Mouse (Mus musculus) cortical plate, adult 2 months (tissue): ENCODE results near the gene Camta1. TPM values are rescaled to one million over a fixed set of nuclear protein-coding genes. Genes with fewer than 3 reads are reported as not detected.

Experiments
- H3K27ac ChIP-seq: fragments of 200-500 bp; 2 replicates; pipeline ENCODE4 v1.5.1; 2012; ENCODE audit warnings: low read length, control low read depth, inconsistent platforms; ENCODE audit not compliant: insufficient read depth
- H3K4me1 ChIP-seq: fragments of 200-500 bp; 2 replicates; pipeline ENCODE4 v1.6.1; 2011; ENCODE audit warnings: low read length; ENCODE audit not compliant: control insufficient read depth, insufficient read depth
- H3K4me3 ChIP-seq: fragments of 200-500 bp; 2 replicates; pipeline ENCODE4 v1.5.1; 2011; ENCODE audit warnings: mild to moderate bottlenecking, low read length, control low read depth; ENCODE audit not compliant: insufficient read depth
- CTCF ChIP-seq: fragments of 200-500 bp; IDR thresholded peaks from 2 replicates; pipeline ENCODE4 v1.5.1; 2011; ENCODE audit warnings: mild to moderate bottlenecking, control low read depth, low read length; ENCODE audit not compliant: insufficient read depth; ENCODE audit errors: extremely low read depth
- POLR2A ChIP-seq: fragments of 200-500 bp; IDR thresholded peaks from 2 replicates; pipeline ENCODE4 v1.6.1; 2011; ENCODE audit warnings: mild to moderate bottlenecking, low read length, control low read depth; ENCODE audit not compliant: insufficient read depth; ENCODE audit errors: extremely low read depth
- polyA plus RNA-seq: library from polyadenylated mRNA; depleted of rRNA; stranded (reverse); fragments of >200 nt; gene quantifications from 2 replicates; pipeline ENCODE4 v1.2.3, GENCODE M21; 2012

Gene Camta1
- polyA plus RNA-seq, 1 experiment, result 111 TPM

DNA sequence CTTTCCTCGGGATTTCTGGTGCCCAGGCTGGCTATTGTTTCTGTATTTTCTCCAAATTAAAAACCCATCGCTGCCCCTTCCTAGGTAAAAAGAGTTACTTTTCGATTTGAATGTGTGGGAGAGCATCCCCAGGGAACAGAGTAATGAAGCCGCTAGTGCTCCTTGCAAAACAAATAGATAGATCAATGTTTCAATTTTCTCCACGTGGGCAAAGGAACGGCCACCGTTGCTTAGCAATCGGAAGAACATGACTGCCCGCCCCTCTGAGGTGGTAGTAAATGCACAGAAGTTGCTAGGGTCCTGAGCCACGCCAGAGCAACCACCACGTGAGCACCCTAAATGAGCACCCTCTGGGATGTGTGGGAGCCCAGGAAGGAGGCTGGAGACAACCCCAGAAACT, 648.2 kb downstream of the Camta1 start:
- Histone ChIP-seq H3K4me3 (no peak overlapping the region), H3K4me1 (no peaks in the 10 kb centered on the region), H3K27ac (no peak overlapping the region)
- TF ChIP-seq CTCF (no peak), POLR2A (no peak)

DNA sequence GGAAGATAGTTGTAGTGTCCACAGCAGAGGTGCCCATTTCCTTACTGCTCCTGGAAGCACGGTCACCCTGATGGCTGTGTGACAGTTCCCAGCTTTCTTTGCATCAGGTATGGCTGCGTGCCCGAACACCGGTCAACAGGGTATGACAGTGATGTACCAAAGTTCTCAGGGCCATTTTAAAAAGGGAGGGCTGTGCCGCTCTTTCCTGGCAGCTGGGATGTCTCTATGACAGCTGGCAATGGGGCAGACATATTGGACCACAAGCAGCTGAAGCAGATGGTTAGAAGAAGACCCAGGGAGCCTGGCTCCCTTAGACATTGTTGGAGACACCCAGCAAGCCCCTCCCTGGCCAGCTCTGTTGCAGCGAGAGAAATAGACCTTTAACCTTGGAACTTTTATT, 649.7 kb downstream of the Camta1 start:
- no peak for TF ChIP-seq CTCF
- no peak for TF ChIP-seq POLR2A
- Histone ChIP-seq H3K27ac (no peak overlapping the region), H3K4me3 (no peak overlapping the region), H3K4me1 (no peaks in the 10 kb centered on the region)

DNA sequence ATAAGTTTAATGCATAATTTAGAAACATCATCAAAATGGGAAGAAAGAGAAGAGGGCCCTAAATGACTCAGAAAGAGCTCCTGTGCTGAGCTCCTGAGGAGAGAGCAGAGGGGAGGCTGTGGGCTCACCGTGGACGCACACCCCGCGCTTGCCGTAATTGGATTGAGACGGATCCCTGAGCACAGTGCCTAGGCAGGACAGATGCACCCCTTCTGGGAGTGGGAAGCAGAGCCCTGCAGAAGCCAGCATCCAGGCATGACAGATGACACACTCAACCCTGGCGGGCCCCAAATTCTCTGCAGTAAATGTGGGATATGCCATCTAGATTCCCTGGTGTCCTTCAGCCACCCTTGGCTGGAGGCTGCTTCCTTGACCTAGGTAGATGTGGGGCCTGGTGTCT, 654.1 kb downstream of the Camta1 start:
- Histone ChIP-seq H3K27ac (no peak overlapping the region), H3K4me1 (no peaks in the 10 kb centered on the region), H3K4me3 (no peak overlapping the region)
- TF ChIP-seq POLR2A (no peak), CTCF (no peak)

DNA sequence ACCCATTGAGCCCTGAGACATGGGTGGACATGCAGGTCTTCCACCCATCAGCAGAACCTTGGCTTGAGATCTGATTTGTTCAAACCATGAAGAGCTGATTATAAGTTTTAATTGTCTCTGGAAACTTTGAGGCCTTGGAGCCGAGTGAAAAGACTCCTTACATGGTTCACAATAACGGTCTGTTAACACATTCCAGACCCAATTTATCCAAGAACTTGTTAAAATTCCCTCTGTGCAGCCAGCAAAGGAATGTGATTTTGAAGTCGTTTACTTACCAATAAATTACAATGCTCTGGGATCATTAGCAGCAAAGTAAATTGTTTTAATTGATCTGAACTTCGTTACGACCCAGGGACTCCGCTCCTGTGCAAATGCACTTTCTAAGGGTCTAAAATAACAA, 658.8 kb downstream of the Camta1 start:
- H3K4me3 ChIP-seq, result no peak overlapping the region
- no peak for TF ChIP-seq POLR2A
- no peak for TF ChIP-seq CTCF
- H3K27ac ChIP-seq, result no peak overlapping the region

DNA sequence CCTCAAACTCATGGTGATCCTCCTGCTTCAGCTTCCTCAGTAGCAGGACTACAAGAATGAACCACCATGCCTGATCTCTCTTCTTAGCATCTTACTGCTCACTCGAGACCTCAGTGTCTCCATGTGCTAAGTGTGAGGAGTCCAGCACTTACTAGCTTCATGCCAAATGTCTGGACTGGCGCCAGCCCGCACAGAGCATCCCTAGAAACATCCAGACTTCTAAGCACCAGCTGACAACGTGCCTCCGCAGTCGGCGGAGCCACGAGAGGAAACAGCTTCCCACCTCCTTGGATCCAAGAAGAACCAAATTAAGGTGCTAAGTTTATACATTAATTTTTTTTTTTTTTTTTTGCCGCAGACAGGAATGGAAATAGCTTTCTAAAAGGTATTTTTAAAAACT, 661.4 kb downstream of the Camta1 start:
- Histone ChIP-seq H3K4me1 (peaks cover 5% of the 10 kb centered on the region), H3K4me3 (no peak overlapping the region), H3K27ac (no peak overlapping the region)
- no peak for TF ChIP-seq CTCF
- TF ChIP-seq POLR2A, result no peak

More for the DNA sequence above, 658.8 kb downstream of the Camta1 start:
- H3K4me1 ChIP-seq, result peaks cover 5% of the 10 kb centered on the region

DNA sequence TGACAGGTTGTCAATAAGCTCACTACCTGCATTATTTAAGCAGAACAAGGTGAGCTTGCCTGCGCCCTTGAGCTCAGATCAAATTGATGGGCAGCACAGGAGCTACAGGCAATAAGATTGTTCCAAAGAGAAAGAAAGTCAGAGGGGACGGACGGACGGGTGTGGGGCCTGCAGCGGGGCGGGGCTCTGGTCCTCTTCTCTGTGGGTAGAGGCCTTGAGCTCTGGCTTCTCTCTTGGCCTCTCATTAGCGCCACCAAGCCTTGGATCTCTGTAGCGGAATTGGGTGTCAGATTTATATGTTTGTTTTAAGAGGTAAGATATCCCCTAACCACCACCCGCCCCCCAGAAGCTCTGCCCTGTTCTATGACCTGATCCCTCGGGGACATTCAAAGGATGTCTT, 666.5 kb downstream of the Camta1 start:
- no peaks in the 10 kb centered on the region for H3K4me1 ChIP-seq
- H3K4me3 ChIP-seq, result no peak overlapping the region
- TF ChIP-seq CTCF, result no peak
- TF ChIP-seq POLR2A, result no peak
- H3K27ac ChIP-seq, result no peak overlapping the region

DNA sequence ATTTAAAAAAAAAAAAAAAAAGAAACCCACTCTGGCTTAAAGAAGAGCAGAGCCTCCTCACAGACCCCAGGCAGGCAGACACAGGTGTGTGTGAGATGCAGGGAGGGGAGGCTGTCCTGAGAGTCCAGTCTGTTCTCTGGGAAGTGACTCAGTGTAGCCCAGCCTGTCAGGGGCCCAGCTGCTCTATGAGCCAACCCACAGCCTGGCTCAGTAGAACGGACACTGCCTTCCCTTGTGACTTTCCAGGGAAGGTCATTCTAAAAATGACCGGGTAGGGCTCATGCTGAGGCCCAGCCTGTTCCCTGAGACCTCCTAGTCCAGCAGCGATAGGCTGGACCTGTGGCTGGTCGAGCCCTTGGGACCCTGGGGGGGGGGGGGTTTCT, 667.0 kb downstream of the Camta1 start:
- H3K4me1 ChIP-seq, result no peaks in the 10 kb centered on the region
- no peak overlapping the region for H3K27ac ChIP-seq
- H3K4me3 ChIP-seq, result no peak overlapping the region
- TF ChIP-seq POLR2A, result no peak
- TF ChIP-seq CTCF, result no peak

DNA sequence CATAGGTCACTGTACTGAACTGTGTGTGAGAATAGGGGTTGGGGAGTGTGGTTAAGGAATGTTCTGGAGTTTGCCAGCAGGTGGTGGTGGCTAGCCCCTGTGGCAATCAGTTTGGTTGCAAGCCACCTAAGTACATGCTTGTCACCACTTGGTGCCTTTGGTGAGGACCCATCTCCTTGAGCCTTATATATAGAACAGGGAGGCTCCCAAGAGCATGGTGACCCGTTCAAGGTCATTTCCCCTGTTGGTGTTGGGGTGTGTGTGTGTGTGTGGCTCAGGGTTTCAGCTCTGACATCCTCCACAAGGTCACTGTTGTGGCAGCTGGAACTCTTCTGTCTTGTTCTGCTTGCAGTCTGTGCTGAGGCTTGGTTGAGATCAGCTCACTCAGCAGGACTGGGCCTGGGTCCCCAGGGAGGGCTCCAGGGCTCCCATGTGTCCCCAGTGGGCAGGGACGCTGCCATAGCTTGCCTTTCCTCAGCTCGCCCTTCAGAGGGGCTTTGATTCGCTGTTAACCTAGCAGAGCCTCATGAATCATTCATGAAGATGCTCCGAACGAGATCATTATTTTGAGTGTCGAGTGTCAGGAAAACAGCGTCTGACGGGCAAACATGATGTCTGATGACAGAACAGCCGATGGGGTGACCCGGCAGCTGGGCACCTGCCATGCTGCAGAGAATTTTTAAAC, 667.5 kb downstream of the Camta1 start:
- no peak for TF ChIP-seq CTCF
- no peak for TF ChIP-seq POLR2A
- Histone ChIP-seq H3K27ac (no peak overlapping the region), H3K4me3 (no peak overlapping the region), H3K4me1 (no peaks in the 10 kb centered on the region)

DNA sequence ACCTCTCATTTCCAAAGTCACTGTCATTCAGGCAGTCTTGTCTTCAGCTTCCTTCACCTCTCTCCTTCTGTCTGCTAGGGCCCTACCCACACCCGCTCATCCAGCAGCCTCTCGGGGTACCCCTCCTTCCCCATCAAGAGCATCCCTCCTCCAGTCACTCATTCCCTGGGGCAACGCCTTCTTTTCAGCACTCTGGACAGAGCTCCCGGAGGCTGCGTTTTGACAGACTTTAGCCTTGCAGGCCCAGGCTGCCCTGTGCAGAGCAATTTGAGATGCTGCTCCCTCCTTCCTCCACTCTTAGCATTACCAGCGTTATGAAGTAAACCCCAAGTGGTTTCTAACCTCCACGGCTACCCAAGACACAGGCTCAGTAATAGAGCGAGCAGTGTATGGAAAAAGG, 675.2 kb downstream of the Camta1 start:
- Histone ChIP-seq H3K27ac (no peak overlapping the region), H3K4me3 (no peak overlapping the region), H3K4me1 (no peaks in the 10 kb centered on the region)
- no peak for TF ChIP-seq CTCF
- TF ChIP-seq POLR2A, result no peak

DNA sequence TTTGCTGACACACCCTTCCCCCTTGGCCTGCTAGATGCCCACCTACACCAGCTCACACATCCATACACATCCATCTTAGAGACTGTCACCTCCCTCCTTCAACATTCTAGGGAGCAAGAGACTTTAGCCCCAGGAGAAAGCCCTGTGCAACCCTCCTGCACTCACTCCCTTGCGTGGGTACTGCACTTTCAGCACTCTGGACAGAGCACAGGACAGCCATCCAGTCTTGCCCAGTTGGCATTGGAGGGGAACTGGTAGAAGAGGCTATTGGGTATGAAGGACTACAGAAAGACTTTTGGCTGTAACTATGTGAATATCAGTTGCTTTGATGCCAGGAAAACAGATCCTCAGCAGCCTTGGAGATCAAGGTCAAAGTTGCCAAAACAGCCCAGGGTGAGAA, 675.9 kb downstream of the Camta1 start:
- Histone ChIP-seq H3K4me1 (peaks cover under 1% of the 10 kb centered on the region), H3K27ac (no peak overlapping the region), H3K4me3 (no peak overlapping the region)
- TF ChIP-seq POLR2A (no peak), CTCF (no peak)
